In the genomic region with DNA sequence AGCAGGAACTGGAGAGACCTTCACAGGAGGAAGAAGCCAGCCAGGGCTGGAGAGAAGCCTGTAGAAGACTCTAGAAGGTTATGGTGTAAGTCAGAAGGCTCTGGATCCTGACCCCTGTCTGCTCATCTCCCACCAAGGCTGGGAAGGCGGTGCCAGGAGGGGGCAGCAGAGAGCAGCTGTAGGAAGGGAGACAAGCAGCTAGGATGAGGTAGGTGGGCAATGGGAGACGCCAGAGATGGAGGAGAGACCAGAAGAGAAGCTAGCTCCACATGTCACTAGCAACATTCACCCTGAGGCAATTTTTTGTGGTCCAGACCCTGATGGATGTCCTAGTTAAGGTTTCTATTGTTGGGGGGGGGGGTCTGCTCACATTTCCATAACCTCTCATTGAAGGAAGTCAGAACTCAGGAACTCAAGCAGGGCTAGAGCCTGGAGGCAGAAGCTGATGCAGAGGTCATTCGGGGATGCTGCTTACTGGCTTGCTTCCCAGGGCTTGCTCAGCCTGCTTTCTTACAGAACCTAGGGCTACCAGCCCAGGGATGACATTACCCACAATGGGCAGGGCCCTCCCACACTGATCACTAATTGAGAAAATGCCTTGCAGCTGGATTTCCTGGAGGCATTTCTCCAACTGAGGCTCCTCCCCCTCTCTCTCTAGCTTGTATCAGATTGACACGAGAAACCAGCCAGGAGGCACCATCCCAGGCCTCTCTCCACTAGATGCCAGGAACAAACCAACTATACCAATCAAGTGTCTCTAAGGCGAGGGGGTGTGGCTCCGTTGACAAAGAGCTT, we compare ENCODE assay signal across 9 mouse cellular contexts.
A peak's percentile ranks its signal among the peaks of the same experiment; 100 is the strongest.
DNase-seq lines count a peak whose midpoint lies in the region; ATAC-seq and TF ChIP-seq lines count a peak whose summit lies in the region.
"Had no signal": no experiment of that assay in that cellular context is flagged by ENCODE, and none has a peak within 500 bp of the region (broad histone marks: within the 10 kb centered on the region; RNA-seq: fewer than 3 reads in every experiment).

No protein-coding gene starts in this region.

- intact Hi-C loops in heart, postnatal 25 days (cut with DNase I), result loop anchor here (1.0 kb wide), 1 partner anchor 113 kb away; no protein-coding TSS in a partner anchor
- intact Hi-C loops in left cerebral cortex, postnatal 25 days (cut with DNase I), result loop anchor here (1.0 kb wide), 1 partner anchor 113 kb away; no protein-coding TSS in a partner anchor

- no peak for TF ChIP-seq POLR2A in bone marrow, adult 2 months (IDR thresholded peaks at IDR 0.05; ENCODE audit: borderline replicate concordance, control insufficient read depth, low read depth, low read length)

- peak; percentile 88 for TF ChIP-seq CTCF in bone marrow, adult 2 months (IDR thresholded peaks at IDR 0.05; ENCODE audit: control insufficient read depth, insufficient read depth, low read length)
- peak; percentile 92 for TF ChIP-seq CTCF in stomach, postnatal 0 days (IDR thresholded peaks at IDR 0.05; ENCODE audit: low read depth)

- H3K27ac ChIP-seq in heart, embryonic 11.5 days (ENCODE audit: low read depth, low read length), result no peak overlapping the region
- H3K27ac ChIP-seq in bone marrow, adult 2 months (ENCODE audit: control insufficient read depth, insufficient read depth, low read depth, low read length, poor library complexity), result no peak overlapping the region
- H3K27ac ChIP-seq in embryonic facial prominence, embryonic 14.5 days (replicated peaks; ENCODE audit: low read depth, low read length), result no peak overlapping the region
- no peak overlapping the region for H3K27ac ChIP-seq in stomach, postnatal 0 days (replicated peaks)
- H3K27ac ChIP-seq: liver, embryonic 15.5 days had no signal

- peak; percentile 19 to 83 for DNase-seq in heart, adult 18-20 months
- DNase-seq in embryonic facial prominence, embryonic 14.5 days (ENCODE audit: low spot score), result peak; percentile 61
- peak; percentile 3 for DNase-seq in heart, postnatal 25 days (ENCODE audit: low spot score)
- DNase-seq in left cerebral cortex, postnatal 25 days (ENCODE audit: low spot score in 2 of 2), result peak; percentile 38 to 54
- DNase-seq in naive thymus-derived CD4-positive, alpha-beta T cell, adult 2 months (ENCODE audit: low read depth), result peak; percentile 71
- DNase-seq in stomach, postnatal 0 days (ENCODE audit: low spot score), result peak; percentile 67

- ATAC-seq in heart, embryonic 11.5 days (replicated peaks; ENCODE audit: insufficient number of reproducible peaks, low FRiP score, low TSS enrichment), result no peak
- 0 out of 2 replicates have a peak, but pooled peaks have one; percentile 30 for ATAC-seq in embryonic facial prominence, embryonic 14.5 days (ENCODE audit: low read depth)
- no peak for ATAC-seq in stomach, postnatal 0 days (ENCODE audit: low FRiP score, low TSS enrichment)

- H3K4me1 ChIP-seq in heart, embryonic 11.5 days (ENCODE audit: control insufficient read depth, insufficient read depth, low read length), result peaks cover 3% of the 10 kb centered on the region; the same call in 1 of the 2 replicates
- no peaks in the 10 kb centered on the region for H3K4me1 ChIP-seq in bone marrow, adult 2 months (ENCODE audit: control insufficient read depth, insufficient read depth, low read length)
- H3K4me1 ChIP-seq in embryonic facial prominence, embryonic 14.5 days (ENCODE audit: control insufficient read depth, insufficient read depth, low read length), result no peaks in the 10 kb centered on the region
- H3K4me1 ChIP-seq in stomach, postnatal 0 days (replicated peaks; ENCODE audit: control insufficient read depth, insufficient read depth), result no peaks in the 10 kb centered on the region
- H3K4me1 ChIP-seq: liver, embryonic 15.5 days had no signal

- no peak for TF ChIP-seq EP300 in stomach, postnatal 0 days (optimal IDR thresholded peaks at IDR 0.05)

- H3K9ac ChIP-seq in heart, embryonic 11.5 days (ENCODE audit: low read depth, low read length), result no peak overlapping the region
- no peak overlapping the region for H3K9ac ChIP-seq in embryonic facial prominence, embryonic 14.5 days (ENCODE audit: low read depth, low read length)
- H3K9ac ChIP-seq in stomach, postnatal 0 days (ENCODE audit: low read length), result no peak overlapping the region
- H3K9ac ChIP-seq: liver, embryonic 15.5 days had no signal

- H3K36me3 ChIP-seq in heart, embryonic 11.5 days (ENCODE audit: control insufficient read depth, insufficient read depth, low read length), result no peaks in the 10 kb centered on the region
- H3K36me3 ChIP-seq in embryonic facial prominence, embryonic 14.5 days (ENCODE audit: control insufficient read depth, insufficient read depth, low read length), result no peaks in the 10 kb centered on the region
- no peaks in the 10 kb centered on the region for H3K36me3 ChIP-seq in stomach, postnatal 0 days (ENCODE audit: control insufficient read depth, insufficient read depth, low read length)
- H3K36me3 ChIP-seq: liver, embryonic 15.5 days had no signal

- no peak overlapping the region for H3K4me3 ChIP-seq in heart, embryonic 11.5 days (ENCODE audit: low read depth, low read length)
- H3K4me3 ChIP-seq in bone marrow, adult 2 months (replicated peaks; ENCODE audit: control insufficient read depth, low read depth, low read length), result no peak overlapping the region
- no peak overlapping the region for H3K4me3 ChIP-seq in embryonic facial prominence, embryonic 14.5 days (ENCODE audit: low read depth, low read length)
- H3K4me3 ChIP-seq in stomach, postnatal 0 days (ENCODE audit: low read depth, low read length), result no peak overlapping the region
- H3K4me3 ChIP-seq: liver, embryonic 15.5 days had no signal

- WGBS in heart, embryonic 11.5 days (ENCODE audit: insufficient replicate concordance), result 45% methylated on average over 6 of the region's 6 CpGs
- 46% methylated on average over 6 of the region's 6 CpGs for WGBS in bone marrow, adult 2 months
- 37% methylated on average over 6 of the region's 6 CpGs for WGBS in embryonic facial prominence, embryonic 14.5 days
- 50% methylated on average over 6 of the region's 6 CpGs for WGBS in stomach, postnatal 0 days

- H3K9me3 ChIP-seq in heart, embryonic 11.5 days (replicated peaks; ENCODE audit: control insufficient read depth, low read length), result no peaks in the 10 kb centered on the region
- H3K9me3 ChIP-seq in embryonic facial prominence, embryonic 14.5 days (ENCODE audit: control insufficient read depth, low read length), result no peaks in the 10 kb centered on the region
- H3K9me3 ChIP-seq in stomach, postnatal 0 days (ENCODE audit: control insufficient read depth, low read length), result no peaks in the 10 kb centered on the region
- H3K9me3 ChIP-seq: liver, embryonic 15.5 days had no signal

- H3K27me3 ChIP-seq in heart, embryonic 11.5 days (ENCODE audit: control insufficient read depth, insufficient read depth, low read length), result no peaks in the 10 kb centered on the region
- H3K27me3 ChIP-seq in embryonic facial prominence, embryonic 14.5 days (replicated peaks; ENCODE audit: control insufficient read depth, insufficient read depth, low read length), result no peaks in the 10 kb centered on the region
- no peaks in the 10 kb centered on the region for H3K27me3 ChIP-seq in stomach, postnatal 0 days (ENCODE audit: control insufficient read depth, insufficient read depth, low read length)
- H3K27me3 ChIP-seq: liver, embryonic 15.5 days had no signal

- H3K4me2 ChIP-seq in heart, embryonic 11.5 days, result no peak overlapping the region
- H3K4me2 ChIP-seq in embryonic facial prominence, embryonic 14.5 days (ENCODE audit: low read depth, low read length), result no peak overlapping the region
- H3K4me2 ChIP-seq in stomach, postnatal 0 days (replicated peaks; ENCODE audit: low read depth), result no peak overlapping the region
- H3K4me2 ChIP-seq: liver, embryonic 15.5 days had no signal

Comparison
In these comparisons a context has a peak if more than half of its experiments do, and no peak if none do; other contexts are left out.
1. DNase-seq: peak in every context shown above with its lines; median percentile 71 in naive thymus-derived CD4-positive, alpha-beta T cell, adult 2 months; 67 in stomach, postnatal 0 days; 61 in embryonic facial prominence, embryonic 14.5 days; 51 in heart, adult 18-20 months; 46 in left cerebral cortex, postnatal 25 days; 3 in heart, postnatal 25 days.